Mouse (Mus musculus) right cerebral cortex, postnatal 4 days (tissue): ENCODE measurements around the gene Sorcs1.
A peak's percentile ranks its signal among the peaks of the same experiment; 100 is the strongest.

Source experiments
- DNase-seq: peaks from one replicate; pipeline ENCODE4 v3.0.0-alpha.2; 2022

Sorcs1 gene

DNA sequence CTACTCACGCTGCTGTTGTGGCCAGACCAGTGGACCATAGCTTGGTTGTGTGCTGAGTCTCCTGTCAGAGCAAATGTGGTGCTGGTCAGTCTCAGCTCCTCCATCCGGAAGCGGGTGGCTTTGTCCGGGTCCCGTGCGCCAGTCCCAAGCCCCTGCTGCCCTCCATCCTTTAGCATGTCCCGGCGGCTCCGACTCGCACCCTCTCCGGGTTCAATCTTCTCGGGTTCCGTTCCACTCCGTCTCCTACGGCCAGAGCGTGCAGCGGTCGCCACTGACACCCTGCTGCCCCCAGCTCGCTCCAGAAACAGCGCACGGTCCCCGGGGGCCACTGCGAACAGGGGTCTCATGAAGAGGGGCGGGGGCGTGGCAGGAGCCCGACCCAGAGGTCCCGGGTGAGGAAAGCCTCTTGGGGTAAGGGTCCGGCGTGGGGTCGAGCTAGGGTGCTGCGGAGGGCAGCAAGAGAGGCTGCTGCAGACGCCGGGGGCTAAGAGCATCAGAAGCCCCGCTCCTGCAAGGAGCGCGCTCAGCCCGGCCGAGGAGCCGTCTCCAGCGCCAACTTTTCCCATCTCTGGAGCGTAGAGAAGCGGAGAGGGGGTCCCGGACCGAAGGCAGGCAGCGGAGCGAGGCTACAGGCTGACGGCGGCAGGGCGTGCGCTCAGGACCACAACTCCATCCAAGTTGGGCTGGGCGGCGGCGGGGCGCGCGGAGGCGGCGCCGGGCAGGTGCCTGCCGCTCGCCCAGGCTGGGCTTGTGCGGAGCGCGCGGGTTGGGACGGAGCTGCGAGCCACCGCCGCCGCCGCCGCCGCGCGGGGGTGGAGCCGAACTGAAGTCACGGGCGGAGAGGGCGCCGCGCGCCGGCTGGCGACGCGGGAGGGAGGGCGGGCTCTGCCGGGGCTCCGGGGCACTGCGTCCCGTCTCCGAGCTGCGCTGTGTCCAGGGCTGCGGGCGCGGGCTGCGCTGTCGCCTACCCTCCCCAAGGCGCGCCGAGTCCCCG lies at the start of gene Sorcs1:
TSS of gene Sorcs1 (minus strand) at position 744 of the 994 bp plus-strand sequence.
- peak; percentile 67 for DNase-seq

DNA sequence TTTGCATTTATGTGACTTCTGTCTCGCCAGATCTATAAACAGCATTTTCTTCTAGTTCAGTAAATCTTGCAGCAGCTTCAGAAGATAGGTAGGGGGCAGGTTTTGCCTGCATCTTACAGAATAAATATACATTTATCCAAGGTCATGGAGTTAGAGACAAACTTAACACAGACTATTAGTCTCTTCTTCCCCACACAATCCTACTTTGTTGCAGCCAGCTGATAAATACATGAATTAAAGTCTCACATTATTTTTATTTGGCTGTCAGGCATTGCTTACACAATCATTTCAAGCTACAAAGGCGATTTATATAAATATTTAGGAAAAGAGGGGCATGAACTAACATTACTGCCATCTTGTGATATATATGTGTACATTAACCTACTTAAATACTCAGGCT lies 4.8 kb upstream of the Sorcs1 start:
- no peak for DNase-seq

DNA sequence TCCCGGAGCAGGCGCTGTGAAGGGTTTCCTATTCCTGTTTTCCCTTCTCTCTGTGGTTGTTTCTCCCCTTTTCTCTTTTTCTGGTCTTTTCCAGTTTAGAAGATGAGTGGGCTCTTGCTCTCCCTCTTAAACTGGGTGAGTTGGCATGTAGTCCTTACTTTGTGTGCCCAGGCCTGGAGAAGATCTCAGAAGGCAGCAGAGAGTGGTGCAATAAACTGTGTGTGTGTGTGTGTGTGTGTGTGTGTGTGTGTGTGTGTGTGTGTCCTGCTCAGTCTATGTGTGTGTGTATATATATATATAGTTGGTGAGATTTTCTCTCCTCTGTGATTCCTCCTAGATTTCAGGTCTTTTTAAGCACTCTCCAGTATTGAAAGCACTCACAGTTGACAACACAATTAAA lies 500 bp upstream of the Sorcs1 start:
- no peak for DNase-seq

DNA sequence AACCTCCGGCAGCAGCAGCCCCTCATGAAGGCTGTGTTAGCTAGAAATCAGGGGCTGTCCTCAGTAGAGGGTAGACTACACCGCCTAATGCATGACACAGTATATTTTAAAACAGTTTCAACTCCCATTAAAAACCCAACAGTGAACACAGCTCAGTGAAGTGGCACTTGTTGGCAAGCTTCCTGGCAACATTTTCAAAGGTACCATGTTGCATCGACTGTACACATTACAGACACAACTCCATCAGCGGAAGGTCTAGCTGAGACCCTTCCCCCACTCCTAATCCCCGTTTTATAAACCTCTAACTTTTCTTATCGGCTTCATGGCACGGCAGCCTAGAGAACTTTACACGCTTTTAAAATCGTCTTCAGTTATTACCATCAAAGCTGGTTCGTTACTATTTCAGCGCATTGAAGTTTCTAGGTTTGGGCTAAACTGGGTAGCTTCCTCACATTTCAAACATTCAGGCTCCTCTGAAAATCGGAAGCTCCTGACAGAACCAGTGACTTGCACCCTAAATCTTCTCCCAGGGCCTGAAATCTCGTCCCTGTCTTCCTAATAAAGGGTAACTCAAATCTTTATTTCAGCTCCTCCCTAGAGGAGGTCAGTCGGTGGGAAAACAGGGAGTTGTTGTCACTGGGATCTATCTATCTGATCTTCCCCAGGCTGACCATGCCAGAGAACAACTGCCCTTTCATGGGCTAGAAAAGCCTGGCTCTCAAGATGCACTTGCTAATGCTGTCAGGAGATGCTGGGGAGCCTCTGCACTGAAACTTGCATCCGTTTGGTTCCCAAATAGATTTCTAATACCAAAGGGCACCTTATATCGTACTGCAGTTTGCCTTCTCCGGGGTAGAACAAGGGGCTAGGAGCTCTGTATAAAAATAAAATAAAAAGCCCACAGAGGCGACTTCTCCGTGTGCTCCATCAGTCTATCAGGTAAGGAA lies 1.6 kb downstream of the Sorcs1 start:
- peak; percentile 6 for DNase-seq

DNA sequence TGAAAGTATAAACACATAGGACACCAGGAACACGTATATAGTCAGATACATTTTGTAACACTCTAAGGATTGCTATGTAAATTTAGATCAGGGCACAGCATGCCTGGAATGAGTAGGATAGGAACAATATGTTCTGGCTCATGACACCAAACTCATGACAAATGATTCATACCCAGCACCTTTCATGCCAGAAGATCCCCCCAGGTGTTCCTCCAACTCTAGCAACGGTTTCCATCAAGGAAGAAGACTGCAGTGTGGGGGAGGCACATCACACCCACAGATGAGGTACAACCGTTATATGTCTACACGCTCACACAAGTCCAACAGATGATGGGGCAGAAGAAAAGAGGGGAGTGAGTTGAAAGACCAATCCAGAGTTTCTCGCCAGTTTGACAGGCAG lies 3.5 kb downstream of the Sorcs1 start:
- no peak for DNase-seq

DNA sequence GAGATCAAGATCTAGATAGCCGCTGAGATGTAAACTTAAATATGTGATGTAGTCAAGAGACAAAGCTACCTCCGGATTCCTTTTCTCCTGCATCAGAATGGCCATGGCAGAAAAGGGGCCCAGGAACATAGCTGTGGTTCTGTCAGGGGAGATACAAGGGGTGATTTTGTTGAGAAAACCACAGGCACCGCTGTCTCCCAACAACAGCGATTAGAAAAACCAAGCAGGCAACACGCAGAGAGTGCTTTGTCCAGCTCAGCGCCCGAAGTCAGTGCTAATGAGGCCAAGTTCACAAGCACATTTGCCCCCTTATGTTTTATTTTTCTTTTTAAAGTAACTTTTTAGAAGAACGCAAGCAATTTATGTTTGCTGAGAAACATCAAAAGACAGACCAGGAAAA lies 10.9 kb downstream of the Sorcs1 start:
- no peak for DNase-seq

DNA sequence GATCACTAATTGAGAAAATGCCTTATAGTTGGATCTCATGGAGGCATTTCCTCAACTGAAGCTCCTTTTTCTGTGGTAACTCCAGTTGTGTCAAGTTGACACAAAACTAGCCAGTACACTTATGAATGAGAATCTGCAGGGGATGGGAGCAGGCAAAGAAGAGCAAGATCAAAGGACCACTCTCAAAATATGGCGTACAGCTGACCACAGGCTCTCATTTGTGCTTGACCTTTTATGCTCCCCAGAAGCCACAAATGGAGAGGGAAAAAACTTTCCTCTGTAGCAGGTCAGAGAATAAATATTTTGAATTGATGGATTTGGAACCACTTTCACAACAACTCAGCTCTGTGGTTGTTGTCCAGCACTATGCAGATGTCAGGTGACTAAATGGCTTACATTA lies 14.1 kb downstream of the Sorcs1 start:
- no peak for DNase-seq

DNA sequence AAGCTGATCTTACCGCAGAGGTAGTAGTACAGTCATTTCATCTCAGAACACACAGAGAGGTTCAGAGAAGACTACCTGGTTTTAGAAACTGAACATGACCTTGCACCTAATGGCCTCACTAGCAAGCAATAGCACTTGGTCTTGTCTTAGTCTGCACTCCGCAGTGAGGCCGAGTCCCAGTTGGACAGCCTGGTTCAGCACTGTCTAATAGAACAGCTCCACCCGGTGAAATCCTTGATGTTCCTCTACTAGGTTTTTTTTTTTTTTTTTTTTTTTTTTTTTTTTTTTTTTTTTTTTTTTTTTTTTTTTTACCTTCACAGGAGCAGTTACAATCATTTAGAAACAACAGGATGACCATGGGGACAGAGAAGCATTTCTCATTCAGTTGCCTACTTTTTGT lies 19.3 kb downstream of the Sorcs1 start:
- DNase-seq, result no peak

DNA sequence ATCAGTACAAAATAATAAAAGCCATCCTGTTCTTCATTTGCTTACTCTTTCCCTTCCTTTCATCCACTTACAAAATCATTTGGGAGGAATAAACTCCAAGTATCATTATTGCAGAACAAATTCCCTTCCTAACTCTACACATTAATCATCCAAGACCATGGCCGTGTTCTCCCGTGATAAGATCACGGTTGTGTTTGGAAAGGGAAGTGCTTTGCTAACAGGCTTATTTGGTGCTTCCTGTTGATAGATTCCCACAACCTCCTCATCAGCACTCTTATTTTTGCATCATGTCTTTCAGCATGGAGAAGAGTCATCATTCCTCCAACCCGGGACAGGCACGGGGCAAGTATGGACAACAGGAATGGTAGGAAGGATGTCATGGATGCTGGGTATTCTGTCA lies 25.7 kb downstream of the Sorcs1 start:
- DNase-seq, result no peak

DNA sequence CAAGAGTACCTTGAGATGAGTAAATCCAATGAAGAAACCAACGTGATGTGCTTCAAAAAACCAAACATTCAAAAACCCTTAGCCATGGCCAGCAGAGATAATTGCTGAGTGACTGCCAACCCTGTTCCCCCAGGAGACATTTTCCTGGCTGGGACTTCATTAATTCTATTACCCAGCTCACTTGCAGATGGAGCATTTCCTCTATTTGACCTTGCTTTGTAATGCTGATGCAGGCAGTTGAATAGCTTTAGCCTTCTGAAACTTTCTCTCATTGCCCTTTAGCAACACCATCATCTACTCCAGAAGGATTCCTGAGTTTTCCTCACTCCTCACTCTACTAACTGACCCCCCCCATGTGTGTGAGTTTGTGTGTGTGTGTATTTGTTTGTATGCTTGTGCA lies 34.6 kb downstream of the Sorcs1 start:
- DNase-seq, result no peak

DNA sequence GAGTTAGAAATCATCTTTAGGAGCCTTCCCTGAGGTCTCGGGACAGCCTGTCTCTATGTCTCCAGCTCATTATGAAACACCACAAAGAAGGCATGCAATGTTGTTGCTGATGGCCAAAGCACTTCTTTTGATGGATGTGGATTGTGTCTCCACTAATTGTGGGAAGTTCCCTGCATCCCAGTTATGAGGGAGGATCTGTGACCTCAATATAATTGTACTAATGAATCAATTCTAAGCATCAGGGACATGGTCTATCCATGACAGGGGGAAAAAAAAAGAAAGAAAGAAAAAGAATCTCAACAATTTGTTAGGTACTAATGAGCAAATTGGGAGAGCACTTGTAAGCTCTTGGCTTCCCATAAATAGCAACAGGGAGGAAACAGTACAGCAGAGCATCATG lies 36.3 kb downstream of the Sorcs1 start:
- DNase-seq, result no peak

DNA sequence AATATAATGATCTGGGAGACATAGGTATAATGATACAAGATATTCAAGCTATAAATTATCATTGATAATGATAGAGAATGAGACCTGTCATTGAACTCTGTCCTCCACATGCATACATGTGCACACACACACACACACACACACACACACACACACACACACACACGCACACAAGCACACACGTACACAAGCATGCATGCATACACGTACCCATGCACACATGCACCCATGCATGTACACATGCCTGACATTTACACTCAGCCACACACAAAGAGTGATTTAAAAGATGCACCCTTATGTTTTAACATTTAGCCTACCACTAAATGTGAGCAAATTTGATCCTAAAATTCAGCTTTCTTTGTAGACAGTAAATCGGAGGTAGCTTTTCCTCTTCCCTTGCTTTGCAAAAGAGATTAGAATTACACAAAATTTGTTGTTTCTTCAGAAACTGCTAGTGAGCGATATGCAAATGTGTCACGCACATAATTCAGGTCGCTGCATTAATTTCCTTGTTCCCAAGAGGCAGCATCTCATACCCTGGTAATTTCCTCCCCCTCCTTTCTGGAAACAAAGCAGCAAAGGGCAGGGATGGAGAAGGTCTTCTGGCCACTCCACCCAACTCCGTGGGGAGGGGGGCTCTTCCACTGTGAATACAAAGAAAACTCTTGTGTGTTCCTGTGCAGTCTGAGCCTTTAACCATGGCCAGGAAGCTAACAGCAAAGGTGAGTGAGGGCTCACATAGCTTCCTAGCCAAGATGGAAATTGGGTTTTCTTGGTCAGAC lies 38.0 kb downstream of the Sorcs1 start:
- no peak for DNase-seq

DNA sequence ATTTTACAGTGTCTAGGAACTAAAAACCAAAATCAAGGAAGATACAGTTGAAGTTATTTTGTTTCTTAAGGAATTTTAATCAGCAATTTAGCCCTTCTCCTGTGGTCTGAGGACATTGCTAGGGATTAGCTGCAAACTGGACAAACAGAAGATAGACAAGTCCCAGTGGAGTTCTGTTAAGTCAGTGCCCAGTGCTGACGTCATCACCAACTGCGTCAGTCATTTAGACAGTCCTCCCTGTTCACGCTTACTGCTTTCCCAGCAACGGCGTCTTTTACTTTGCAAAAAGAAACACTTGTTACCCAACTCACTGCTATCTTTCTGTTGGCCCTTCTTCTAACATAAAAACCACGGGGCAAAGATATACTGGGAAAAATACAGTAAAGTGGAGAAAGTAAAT lies 40.3 kb downstream of the Sorcs1 start:
- no peak for DNase-seq

DNA sequence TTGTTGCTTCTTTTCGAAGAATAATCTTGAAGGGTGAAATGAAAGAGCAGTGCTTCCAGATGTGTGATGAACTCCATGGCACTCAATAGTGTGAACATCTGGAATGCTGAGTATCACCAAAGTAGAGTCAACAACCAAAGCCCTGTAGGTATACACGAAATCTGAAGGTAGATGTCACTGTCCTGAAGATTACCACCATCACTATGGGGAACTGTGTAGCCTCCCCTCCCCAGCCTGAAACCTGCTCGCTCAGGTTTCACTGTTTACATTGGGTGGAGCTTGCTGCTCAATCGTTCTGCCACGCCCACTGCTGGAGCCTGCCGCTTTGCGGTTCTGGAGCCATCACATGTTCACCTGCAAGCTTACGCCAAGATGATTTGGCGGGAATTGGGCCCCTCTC lies 64.4 kb downstream of the Sorcs1 start:
- no peak for DNase-seq

DNA sequence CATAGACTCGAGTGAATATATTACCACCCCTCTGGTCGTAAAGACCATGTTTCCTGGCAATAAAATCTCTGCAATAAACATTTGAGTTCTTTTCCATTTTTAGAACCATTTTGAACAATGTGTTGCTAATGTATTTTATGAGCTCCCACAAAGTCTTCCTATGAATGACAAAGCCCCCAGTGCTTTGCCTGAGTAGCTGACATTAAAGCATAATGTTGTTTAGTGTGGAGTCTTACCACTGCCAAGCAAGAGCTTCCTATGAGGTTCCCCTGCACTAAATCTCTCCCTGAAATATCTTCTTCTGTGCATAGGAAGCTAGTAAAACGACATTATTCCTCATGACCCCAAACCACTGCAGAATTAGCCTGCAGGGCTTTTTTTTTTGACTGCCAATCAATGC lies 66.8 kb downstream of the Sorcs1 start:
- no peak for DNase-seq

DNA sequence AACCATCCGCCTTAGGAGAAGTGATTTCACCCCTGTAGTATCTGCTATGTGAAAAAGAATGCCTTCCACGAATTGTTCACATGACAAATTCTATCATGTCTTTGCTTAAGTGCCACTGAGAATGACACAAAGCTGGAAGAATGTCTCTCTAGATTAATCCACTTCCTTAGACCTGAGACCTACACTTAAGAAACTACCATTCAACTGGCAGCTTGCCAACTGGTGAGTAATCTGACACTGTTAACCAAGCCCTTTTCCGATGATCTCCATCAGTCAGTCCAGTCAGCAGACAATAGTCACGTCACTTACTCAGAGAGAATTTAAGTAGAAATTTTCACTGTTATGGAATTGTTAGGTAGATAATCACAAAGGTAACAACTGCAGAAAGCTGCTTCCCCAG lies 74.6 kb downstream of the Sorcs1 start:
- DNase-seq, result no peak

DNA sequence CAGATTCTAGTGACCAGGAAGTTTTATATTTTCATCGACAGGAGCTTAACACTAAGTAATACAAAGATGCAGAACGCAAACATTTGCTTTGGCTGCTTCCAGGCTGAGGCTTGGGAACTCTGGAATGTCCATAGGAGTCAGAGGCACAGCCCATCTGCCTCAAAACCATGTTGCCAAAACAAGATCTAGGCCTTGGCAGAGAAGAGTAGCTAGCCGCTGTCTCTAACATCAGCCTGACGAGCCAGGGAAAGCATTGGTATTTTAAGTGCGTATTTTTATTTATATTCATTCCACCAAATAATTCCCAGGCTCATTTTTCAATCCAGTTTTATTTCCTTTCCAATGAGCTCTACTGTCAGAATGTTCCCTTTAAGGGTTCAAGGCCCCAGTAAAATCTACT lies 75.1 kb downstream of the Sorcs1 start:
- DNase-seq, result no peak

DNA sequence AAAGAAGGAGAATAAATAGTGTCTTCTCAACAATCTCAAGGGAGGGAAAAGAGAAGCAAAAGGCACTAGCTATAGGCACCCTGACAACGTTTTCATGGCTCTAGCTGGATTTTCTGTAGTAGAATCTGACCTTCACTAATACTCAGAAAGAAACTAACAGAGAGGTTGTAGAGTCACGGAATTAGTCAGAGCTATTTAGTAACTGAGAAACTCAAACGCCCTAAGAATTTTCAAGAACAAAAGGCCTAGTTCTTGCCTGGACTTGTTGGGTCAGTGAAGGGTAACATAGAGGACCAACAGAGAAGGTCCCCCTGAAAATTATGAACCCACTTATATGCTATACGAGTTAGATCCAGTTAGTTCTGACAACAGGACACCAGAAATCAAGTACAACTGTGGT lies 81.1 kb downstream of the Sorcs1 start:
- no peak for DNase-seq

DNA sequence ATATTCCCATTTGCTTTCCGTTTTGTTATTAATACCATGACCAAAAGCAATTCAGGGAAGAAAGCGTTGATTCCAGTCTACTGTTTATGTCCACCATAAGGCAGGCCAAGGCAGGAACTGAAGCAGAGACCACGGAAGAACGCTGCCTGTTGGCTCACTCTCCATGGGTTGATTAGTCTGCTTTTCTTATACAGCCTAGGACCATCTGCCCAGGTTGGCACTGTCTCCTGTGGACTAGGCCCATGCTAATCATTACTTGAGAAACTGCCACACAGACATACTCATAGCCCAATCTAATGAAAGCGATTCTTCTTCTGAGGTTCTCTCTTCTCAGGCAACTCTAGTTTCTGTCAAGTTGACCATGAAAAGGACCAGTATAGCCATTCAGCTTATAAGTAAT lies 92.3 kb downstream of the Sorcs1 start:
- DNase-seq, result no peak

DNA sequence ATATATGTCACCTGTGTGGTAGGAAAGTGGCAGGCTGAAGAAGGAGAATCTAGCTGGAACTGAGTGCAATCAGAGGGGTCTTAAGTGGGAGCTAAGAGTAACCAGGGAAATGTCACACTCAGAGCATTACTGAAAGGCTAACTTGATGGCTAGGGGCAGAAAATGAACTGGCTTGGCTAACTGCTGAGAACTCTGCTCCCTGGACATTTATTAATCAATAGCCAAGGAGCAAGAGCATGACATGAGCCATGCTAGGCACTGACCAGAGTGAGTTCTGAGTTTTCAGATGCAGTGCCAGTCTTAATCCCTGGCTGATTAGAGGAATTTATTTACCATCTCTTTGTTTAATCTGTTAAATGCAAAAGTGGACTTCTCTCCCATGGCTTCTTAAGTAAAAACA lies 95.5 kb downstream of the Sorcs1 start:
- DNase-seq, result no peak

DNA sequence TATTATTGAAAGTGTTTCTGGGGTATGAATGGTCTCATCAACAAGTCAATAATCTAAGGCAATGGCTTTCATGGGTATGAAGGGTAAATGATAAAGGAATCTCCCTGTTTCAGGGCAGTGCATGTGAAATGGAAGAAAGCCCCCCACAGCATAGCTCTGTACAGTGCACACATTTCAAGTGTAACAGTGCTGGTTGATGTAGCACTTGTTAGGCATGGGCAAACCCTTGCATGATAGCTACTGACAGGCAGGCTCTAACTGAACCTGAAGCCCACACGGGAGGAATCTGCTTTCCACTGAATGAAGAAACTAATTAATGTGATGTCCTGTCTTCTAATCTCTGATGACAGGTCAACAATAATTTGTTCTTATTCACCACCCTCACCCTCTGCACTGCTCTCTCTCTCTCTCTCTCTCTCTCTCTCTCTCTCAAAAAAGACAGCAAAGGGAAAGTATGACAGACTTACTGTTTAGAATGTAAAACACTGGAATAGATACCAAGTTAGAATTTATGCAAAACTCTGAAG lies 108.7 kb downstream of the Sorcs1 start:
- DNase-seq, result no peak

DNA sequence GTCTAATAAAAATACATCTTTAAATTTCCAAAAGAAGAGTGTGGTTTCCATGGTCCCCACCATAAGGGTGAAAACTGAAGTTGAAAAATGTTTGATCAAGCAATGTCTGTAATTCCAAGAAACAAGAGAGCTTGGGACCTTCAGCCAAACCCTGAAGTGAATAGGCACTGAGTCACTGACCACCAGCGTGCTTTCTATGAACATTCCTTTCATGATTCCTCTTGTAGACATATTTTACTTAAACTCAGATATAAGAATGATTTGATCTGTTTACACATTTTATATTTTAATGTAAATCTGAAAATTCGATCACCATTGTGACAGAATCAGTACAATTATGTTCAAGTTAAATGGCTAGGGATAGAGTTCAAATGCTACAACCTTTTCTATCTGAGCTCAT lies 112.1 kb downstream of the Sorcs1 start:
- DNase-seq, result no peak

DNA sequence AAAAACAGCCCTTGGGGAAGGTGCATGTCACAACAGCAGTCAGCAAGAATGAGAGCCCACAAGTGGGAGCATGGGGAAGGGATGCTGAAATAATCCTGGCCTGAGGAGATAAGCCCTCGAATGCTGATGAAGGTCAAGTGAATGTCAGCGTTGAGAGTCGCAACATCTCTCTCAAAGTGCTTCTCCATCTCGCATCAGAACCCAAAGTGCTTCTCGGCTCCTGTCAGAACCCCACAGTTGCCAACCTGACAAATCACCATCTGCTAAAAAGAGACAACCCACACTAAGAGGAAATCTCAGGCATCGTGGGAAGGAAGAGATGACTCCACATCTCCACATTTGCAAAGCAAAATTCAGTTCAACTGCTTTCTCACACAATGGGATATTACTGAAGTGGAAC lies 119.7 kb downstream of the Sorcs1 start:
- no peak for DNase-seq
